Mouse (Mus musculus): ENCODE results near the gene Rere.
"Not testable (repeated sequence)": the region's sequence is repeated elsewhere in the genome, so short reads cannot be mapped to it uniquely, and the experiment has no call there.

Rere gene

GRCm38 (mm10) chr4:150588300-150588621 lies 306.8 kb downstream of the Rere start:
- no peak for DNase-seq

DNA sequence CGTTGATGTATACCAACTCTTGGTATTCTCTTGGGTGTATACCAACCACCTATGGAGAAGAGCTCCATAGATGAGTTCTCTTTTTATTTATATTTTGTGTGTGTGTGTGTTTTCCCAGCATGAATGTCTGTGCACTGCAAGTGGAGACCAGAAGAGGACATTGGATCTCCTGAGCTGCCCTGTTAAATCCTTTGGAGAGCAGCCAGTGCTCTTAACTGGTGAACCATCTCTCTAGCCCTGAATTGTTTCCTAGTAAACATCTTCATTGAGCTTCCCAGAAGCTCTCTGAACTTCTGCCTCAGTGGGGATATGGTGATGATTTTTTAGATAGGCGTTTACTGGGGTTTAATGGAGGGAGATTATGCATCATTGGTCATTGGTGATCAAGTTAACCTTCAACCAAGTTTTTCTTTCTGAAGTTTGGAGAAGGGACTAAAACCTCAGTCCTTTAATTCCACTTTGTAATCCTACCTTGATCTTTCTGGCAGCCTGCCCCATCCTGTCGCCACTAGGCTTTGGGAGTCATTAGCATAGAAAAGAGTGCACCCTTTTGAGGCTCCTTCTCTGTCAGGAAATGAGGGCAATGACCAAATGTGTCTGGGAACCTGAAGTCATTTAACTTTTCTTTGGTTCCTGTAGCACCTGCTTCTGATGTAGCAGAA lies 309.3 kb downstream of the Rere start:
- DNase-seq: no peak

DNA sequence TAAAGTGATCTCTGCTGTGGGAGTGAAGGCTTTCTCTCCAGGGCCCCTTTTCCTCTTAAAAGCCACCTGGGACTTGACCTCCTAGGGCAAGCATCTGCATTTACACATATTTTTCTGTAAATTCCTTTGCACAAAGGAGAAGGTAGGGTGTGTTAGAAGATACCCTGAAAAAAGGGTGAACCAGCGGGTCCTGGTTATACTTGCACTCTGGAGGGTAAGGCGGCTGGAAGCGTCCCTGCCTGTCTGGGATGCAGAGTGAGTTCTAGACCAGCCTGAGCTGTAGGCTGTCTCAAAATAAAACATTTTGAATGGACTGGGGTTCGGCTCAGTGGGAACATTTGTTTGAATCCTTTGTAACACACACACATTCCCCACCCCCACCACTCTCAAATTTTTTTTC lies 310.2 kb downstream of the Rere start:
- DNase-seq: no peak

GRCm38 (mm10) chr4:150592087-150592486 lies 310.6 kb downstream of the Rere start:
- DNase-seq: no peak

GRCm38 (mm10) chr4:150593473-150594217 lies 312.2 kb downstream of the Rere start:
- DNase-seq: no peak

- DNase-seq: no peak
Observed at GRCm38 (mm10) chr4:150594298-150594829, 312.9 kb downstream of the Rere start.

DNA sequence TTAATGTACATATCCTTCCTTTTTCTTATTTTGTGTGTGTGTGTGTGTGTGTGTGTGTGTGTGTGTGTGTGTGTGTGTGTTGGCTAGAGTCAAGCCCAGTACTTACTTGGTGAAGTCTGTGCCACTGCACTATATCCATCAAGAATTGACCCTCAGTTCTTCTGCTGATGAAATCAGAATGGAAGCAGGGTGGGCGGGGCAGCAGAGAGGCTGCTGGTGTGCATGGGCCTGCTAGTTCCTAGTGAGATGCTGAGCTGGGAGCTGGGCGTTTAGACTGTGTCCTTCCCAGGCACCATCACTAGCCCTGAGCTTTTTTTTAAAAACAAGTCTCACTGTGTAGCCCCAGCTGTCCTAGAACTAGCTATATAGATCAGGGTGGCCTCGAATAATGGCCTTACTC lies 313.6 kb downstream of the Rere start:
- no peak for DNase-seq

- no peak for DNase-seq
Observed at GRCm38 (mm10) chr4:150595991-150596390, 314.5 kb downstream of the Rere start.

GRCm38 (mm10) chr4:150598686-150599085 lies 317.2 kb downstream of the Rere start:
- DNase-seq: peak; percentile 95

GRCm38 (mm10) chr4:150599119-150599992 lies 317.9 kb downstream of the Rere start:
- DNase-seq: peak; percentile 89

- not testable (repeated sequence) for DNase-seq
Observed at GRCm38 (mm10) chr4:150600503-150600902, 319.1 kb downstream of the Rere start.

- no peak for DNase-seq
Observed at GRCm38 (mm10) chr4:150601489-150601888, 320.0 kb downstream of the Rere start.

DNA sequence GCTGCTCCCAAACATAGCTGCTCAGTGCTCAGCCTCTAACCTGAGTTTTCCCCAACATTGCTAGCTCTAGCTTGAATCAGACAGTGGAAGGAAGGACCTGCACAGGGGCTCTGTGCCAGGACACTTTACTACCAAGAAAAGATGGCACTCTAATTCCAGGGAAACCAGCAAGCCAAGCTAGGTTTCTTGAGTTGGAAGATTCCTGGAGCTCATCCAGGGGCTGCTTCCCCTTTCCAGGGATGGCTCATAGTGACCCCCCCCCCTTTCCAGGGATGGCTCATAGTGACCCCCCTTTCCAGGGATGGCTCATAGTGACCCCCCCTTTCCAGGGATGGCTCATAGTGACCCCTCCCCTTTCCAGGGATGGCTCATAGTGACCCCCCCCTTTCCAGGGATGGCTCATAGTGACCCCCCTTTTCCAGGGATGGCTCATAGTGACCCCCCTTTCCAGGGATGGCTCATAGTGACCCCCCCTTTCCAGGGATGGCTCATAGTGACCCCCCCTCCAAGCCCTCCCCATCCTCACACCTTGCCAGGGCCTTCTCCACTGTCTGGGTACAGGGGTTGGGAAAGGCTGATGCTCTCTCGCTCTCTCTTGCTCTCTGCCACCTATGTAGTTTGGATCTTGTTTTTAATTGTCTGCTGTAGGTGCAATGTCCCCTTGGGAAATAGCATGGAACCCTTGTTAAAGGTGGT lies 322.1 kb downstream of the Rere start:
- no peak for DNase-seq

DNA sequence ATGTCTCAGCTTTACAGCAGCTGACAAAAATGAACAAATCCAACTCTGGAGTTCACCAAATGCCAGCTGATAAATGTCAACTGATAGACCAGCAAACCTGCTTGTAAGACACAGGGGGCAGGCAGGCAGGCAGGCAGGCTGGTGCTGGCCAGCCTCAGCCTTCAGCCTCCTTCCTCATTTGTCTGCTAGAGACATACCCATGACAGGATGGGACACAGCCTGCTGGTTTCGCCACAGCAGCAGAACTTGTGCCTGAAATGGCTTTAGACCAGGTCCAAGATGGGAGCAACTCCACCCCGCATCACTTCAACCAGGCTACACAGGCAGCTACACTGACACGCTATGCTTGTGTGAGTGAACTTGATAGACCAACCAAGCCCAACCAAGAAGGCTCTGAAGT lies 324.4 kb downstream of the Rere start:
- peak; percentile 96 for DNase-seq

GRCm38 (mm10) chr4:150606449-150607161 lies 325.2 kb downstream of the Rere start:
- no peak for DNase-seq

- peak; percentile 87 for DNase-seq
Observed at GRCm38 (mm10) chr4:150608670-150609069, 327.2 kb downstream of the Rere start.

DNA sequence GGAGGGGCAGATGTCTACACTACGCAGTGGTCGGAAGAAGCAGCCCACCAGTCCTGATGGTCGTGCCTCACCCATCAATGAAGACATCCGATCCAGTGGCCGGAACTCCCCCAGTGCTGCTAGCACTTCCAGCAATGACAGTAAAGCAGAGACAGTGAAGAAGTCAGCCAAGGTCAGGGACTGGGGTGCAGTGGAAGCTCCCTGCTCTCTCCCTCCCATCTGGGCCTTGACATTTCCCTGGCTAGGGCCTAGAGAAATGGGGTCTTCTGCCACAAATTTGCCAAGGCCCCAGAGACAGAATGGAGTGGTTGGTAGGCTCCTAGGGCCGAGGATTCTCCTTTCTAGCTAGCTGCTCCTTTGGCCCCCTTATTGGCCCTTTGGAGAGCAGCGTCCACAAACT lies 332.3 kb downstream of the Rere start:
- no peak for DNase-seq

GRCm38 (mm10) chr4:150615251-150616028 lies 334.0 kb downstream of the Rere start:
- peak; percentile 92 for DNase-seq

- peak; percentile 94 for DNase-seq
Observed at GRCm38 (mm10) chr4:150616029-150616420, 334.6 kb downstream of the Rere start.

DNA sequence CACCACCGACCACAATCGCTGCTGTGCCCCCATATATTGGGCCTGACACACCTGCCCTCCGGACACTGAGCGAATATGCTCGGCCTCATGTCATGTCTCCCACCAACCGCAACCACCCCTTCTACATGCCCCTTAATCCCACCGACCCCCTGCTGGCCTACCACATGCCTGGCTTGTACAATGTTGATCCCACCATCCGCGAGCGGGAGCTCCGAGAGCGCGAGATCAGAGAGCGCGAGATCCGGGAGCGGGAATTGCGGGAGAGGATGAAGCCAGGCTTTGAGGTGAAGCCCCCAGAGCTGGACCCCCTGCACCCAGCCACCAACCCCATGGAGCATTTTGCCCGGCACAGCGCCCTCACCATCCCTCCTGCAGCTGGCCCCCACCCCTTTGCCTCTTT lies 335.4 kb downstream of the Rere start:
- DNase-seq: peak; percentile 91

- DNase-seq: peak; percentile 92
Observed at GRCm38 (mm10) chr4:150619011-150619410, 337.6 kb downstream of the Rere start.
